Mouse (Mus musculus) adrenal gland, postnatal 4 days (tissue): Measurements from ENCODE around the gene Fbf1. TPM values are rescaled to one million over a fixed set of nuclear protein-coding genes. Genes with fewer than 3 reads are reported as not detected.
A peak's percentile ranks its signal among the peaks of the same experiment; 100 is the strongest.

Source experiments
- DNase-seq, 2 experiments: peaks; one replicate each; pipeline ENCODE4 v3.0.0; 2021 to 2022; ENCODE audit warnings: low spot score in 2 of 2, mixed read lengths in 2 of 2
- total RNA-seq, 2 experiments: library from RNA; stranded (reverse); gene quantifications; 2 replicates each; pipeline ENCODE4 v1.2.3; 2021

The Fbf1 gene
- total RNA-seq, 2 experiments from 2014 or later = 57.7 to 63.5 TPM

DNA sequence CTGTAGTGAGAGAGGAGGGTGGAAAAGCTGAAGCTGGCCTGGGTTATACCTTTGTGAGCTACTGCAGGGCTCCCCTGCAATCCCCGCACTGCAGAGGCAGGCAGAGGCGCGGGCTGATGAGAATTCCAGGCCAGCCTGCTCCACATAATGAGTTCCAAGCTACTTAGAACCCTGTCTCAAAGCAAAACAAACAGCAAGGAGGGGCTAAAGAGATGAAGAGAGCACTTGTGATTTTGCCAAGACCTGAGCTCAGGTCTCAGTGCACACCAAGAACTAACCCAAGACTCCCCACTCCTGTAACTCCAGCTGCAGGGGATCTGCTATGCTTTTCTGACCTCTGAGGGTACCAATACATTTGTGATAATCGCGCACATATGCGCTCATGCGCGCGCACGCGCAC, 18.4 kb upstream of the Fbf1 start:
- DNase-seq = no peak

DNA sequence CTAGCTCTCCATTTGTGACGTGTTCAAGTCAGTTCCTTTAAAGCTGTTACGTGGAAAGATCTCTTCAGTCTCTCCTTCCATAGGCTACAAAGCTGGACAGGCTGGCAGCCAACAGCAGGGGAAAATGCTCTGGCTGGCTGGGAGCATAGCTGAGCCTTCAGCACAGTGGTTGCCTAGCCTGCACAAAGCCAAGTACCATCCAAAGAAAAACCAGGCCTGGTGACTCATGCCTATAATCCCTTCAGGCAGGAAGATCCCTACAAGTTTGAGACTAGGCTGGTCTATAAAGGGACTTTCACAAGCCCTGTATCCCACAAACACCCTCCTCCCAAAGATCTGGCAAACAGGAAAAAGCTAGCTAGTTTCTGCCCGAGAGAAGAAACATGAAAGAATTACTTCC, 17.9 kb upstream of the Fbf1 start:
- no peak for DNase-seq

DNA sequence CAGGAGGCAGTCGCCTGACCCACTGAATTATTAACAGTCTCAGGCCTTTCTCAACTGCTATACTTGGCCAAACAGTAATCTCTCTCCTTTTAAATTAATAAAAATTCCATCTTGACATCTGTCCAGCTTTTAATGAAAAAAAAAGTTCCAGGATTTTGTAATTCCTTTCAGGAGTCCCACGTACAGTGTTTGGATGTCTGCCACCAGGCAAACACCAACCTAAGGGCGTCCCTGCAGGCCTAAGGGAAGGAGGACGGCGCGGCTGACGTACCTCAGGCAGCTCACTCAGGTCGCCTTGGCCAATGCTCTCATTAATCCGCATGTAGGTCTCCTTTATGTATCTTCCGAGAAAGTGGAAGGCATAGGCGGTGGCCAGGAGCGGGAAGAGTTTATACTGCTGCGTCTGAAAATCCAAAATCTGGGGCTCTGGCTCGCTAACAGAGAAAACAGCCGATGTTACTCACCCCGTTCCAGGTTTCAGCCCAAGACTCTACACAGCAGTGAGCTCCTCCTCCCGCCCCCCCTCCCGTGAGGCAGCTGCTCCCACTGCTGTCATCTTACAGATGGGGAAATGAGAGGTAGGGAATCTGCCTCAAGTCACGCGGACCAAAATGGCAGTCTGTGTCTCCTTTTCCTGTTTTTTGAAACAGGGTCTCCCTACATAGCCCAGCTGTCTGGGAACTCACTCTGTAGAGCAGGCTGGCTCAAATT, 10.6 kb upstream of the Fbf1 start:
- DNase-seq = no peak

DNA sequence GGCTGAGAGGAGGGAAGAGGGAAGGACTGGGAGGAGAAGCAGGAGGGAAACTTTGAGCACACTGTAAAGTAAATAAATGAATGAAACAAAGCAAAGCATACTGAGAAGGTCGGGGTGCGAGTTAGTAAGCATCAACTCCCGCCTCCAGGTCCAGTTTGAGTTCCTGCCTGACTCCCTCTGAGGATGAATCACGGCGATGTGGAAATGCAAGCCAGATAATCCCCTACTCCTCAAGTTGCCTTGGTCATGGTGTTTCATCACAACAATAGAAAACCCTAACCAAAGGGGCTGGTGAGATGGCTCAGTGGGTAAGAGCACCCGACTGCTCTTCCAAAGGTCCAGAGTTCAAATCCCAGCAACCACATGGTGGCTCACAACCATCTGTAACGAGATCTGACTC, 8.0 kb upstream of the Fbf1 start:
- no peak for DNase-seq

- peak in 1 of 2 experiments; percentile 41 for DNase-seq
These were observed 6.9 kb upstream of the Fbf1 start for GRCm38 (mm10) chr11:116174775-116175448.

- no peak for DNase-seq
These were observed 4.0 kb upstream of the Fbf1 start for GRCm38 (mm10) chr11:116171959-116172358.

DNA sequence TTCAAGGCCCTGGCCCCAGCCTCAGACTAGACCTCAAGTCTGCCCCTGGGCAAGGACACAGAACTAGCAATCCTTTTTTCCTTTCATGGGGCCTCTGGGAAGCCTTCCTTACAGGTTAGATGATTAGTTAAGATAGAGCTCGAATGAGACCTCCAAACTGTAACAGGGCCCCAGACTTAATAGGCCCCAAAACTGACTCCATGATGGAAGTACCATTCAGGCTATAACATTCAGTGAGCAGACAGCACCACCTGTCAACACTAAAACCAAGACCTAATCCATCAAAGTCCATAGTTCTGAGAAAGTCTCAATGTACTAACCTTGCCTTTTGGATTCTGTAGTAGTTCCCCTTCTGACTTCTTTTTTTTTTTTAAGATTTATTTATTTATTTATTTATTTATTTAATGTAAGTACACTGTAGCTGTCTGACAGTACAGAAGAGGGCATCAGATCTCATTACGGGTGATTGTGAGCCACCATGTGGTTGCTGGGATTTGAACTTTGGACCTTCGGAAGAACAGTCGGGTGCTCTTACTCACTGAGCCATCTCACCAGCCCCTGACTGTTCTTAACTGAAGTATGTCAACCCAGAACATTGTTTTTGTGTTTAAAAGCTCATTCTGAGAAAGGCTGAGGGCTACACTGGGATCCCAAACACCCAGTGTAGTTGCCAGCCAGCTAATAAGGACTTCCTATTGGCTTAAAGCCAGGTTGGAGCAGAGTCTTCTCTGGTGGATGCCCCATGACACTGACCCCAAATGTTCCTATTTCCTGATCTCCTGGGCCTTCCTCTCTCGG, 2.2 kb upstream of the Fbf1 start:
- DNase-seq = no peak

- DNase-seq = no peak
These were observed 1.2 kb upstream of the Fbf1 start for GRCm38 (mm10) chr11:116169214-116169613.

DNA sequence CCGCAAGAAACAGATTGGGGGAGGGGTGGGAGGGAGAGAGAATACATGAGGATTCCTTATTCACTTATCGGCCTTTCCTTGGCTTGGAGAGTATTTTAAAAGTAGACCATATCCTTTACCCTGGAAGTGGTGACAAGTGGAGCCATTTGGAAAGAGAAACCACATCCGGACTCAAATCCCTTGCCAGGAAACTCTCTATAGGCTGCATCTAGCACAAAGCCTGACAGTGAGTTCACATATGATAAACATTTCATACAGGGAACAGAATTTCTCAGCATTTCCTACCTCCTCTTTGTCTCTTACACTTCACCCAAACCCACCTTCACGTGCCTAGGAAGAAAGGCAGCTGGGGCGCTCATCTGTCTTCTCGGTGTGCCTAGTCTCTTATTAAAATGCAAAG, 734 bp downstream of the Fbf1 start:
- no peak for DNase-seq

GRCm38 (mm10) chr11:116163002-116163401, 5.0 kb downstream of the Fbf1 start:
- DNase-seq = no peak

- no peak for DNase-seq
These were observed 5.8 kb downstream of the Fbf1 start for GRCm38 (mm10) chr11:116162146-116162545.

DNA sequence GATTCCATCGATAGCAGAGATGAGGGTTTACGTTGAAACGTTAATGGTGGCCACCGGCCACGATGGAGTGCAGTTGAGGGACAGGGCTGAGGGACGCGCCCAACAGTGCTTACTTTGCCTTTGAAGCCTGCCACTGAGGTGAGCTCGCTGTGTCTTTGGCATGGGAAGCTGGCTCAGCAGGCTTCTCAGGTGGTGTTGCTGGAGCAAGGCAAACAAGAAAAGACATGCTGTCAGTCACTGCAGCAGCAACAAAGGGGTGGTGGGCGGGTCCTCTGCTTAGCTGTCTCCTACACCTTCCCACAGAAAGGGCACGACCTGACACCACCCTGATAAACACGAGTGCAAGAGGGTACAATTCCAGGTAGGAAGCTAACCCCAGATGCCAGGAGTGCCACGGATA, 6.7 kb downstream of the Fbf1 start:
- no peak for DNase-seq

DNA sequence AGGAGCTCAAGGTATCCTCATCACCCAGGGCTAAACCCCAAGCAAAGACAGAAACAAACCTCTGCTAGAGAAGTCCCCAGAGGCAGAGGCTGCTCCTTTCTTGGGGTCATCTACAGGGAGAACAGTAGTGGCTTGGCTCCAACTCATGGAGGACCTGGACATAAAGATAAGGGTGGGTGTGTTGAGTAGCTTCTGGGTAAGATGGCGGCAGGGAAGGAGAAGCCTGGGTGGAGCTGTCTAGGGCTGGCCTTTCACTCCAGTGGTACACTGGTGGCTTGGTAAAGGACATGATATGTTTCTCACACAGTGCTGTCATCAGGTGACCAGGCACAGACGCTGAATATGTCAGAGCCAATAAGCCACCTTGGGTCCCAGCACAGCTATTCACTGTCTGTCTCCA, 17.0 kb downstream of the Fbf1 start:
- no peak for DNase-seq

DNA sequence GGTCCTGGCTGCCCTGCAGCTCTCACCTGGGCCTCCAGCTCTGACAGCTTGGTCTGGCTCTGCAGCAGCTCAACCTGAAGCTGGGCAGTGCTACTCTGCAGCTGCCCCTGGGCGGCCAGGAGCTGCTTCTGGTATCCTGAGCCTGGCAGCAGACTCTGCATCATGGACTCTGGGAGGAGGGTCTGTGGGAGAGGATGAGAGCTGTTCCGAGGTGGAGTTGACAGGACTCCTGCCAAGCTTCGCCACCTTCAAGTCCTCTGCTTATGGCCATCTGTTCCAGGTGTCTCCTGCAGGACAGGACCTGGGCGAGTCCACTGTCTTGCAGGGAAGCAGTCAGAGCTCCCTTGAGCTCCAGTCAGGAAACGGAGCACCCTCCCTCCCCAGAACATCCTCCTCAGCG, 18.6 kb downstream of the Fbf1 start:
- no peak for DNase-seq

DNA sequence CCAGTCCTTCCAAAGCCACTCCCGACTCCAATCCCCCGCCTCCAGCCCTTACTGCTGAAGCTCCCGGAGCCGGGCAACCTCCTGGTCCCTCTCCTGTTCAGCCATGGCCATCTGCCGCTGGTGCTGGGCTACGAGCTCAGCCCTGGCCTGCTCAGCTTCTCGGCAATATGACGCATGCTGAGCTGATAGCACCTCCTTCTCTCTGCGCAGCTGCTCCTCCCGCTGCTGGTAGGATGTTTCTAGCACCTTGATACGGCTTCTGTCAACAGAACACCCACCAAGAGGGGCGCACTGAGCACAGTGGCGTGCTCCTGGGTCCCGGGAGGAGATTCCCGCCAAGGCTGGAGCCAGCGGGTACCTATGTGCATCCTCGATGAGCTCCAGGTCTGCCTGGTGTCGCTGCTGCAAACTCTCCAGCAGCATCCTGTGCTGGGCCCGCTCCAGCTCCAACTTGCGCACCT, 19.2 kb downstream of the Fbf1 start:
- DNase-seq = no peak

DNA sequence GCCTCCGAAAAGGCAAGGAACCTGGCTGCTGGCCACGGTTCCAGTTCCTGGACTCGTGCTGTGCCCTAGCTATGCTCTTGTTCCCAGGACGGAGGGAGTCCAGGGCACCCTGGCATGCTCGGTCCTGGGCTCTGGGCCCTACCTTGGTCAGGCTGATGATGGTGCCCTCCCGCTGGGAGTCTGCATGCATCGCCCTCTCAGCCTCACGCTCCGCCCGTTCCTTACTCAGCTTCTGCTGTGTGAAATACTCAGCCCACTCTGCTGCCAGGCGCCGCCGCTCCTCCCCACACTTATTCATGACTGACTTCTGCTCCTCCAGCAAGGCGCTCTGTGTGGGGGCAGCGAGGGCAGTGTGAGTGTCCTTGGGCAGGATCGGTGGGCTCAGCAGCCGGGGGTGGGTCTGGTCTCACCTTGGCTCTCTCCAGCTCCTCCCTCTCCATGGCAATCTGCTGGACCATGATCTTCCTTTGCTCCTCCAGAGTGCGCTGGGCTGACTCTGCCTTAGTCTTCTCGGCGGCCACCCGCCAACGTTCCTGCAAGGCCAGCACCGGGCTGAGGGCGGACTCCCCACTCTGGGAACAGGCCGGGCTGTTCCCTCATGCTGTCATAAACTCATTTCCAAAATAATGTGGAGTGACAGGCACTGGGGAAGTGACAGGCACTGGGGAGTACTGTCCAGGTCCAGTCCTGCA, 21.5 kb downstream of the Fbf1 start:
- DNase-seq = no peak

GRCm38 (mm10) chr11:116145481-116146293, 22.3 kb downstream of the Fbf1 start:
- no peak for DNase-seq

GRCm38 (mm10) chr11:116143468-116143867, 24.5 kb downstream of the Fbf1 start:
- DNase-seq = no peak

GRCm38 (mm10) chr11:116142211-116142991, 25.6 kb downstream of the Fbf1 start:
- DNase-seq = no peak
